Mouse (Mus musculus): ENCODE results near the gene Nes.

DNA sequence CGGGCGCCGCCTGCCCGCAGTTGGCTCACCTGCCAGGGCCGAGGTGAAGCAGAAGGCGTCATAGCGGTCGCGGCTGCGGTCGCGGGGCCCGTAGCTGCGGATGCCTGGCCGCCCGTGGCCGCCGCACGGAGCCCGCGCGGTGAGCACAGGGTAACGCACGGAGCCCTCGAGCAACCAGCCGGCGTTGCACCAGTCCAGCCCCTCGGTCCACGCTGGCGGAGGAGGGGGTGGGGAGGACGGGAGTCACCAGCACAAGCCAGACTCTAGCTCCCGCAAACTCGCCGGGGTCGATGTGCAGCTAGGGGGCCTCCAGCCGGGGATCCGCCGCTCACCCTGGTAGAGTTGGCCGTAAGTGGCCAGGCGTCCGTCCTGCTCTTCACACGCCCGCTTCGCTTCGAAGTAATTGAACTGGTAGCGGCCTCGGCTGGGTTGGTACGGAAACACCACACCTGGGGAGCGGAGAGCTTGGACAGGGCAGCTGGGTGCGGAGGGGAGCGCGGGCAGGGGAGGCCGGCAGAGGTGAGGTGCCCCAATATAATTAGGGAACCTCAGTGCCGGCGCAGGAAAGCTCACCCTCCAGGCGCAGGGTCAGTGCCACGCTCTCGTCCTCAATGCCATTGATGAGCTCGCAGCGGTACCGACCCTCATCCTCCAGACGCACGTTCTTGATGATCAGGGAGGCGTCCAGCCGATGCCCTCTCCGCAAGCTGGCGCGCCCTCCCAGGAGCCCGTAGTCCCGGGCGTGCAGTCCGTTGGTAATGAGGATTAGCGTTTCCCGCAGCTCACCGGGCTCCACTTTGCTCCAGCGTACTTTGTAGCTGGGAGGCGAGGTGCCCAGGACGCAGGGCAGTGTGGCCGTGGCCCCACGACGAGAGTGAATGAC lies 52.6 kb downstream of the Nes start:
- TF ChIP-seq CTCF (IDR thresholded peaks at IDR 0.05; ENCODE audit: low read depth, low read length) (no peak), POLR2A (IDR thresholded peaks at IDR 0.05; ENCODE audit: borderline replicate concordance, low read depth, low read length) (no peak)

Measured in bone marrow macrophage, adult 2 months (primary cell).